Mouse (Mus musculus) ZHBTc4 (cell line): ENCODE results near the gene Rgl2.
"Not testable (repeated sequence)": the region's sequence is repeated elsewhere in the genome, so short reads cannot be mapped to it uniquely, and the experiment has no call there.

ENCODE experiments used
- DNase-seq: peaks from one replicate; pipeline ENCODE4 v3.0.0-alpha.2; 2011; ENCODE audit warnings: low read depth, low spot score

Rgl2 gene

GRCm38 (mm10) chr17:33929371-33930279, at the start of gene Rgl2:
TSS of gene Rgl2 (plus strand) at chr17:33929543.
- DNase-seq: peak; percentile 98

- DNase-seq: not testable (repeated sequence)
Measured at GRCm38 (mm10) chr17:33884320-33884719, 45.0 kb upstream of the Rgl2 start.

GRCm38 (mm10) chr17:33887802-33888201, 41.5 kb upstream of the Rgl2 start:
- not testable (repeated sequence) for DNase-seq

GRCm38 (mm10) chr17:33888230-33888629, 41.1 kb upstream of the Rgl2 start:
- not testable (repeated sequence) for DNase-seq

GRCm38 (mm10) chr17:33889941-33890532, 39.3 kb upstream of the Rgl2 start:
- not testable (repeated sequence) for DNase-seq

GRCm38 (mm10) chr17:33890533-33891059, 38.7 kb upstream of the Rgl2 start, which contains the start of gene Kifc1:
TSS of gene Kifc1 (minus strand) at chr17:33890661.
- DNase-seq: peak; percentile 100

GRCm38 (mm10) chr17:33891357-33891756, 38.0 kb upstream of the Rgl2 start:
- no peak for DNase-seq

GRCm38 (mm10) chr17:33891892-33892291, 37.5 kb upstream of the Rgl2 start:
- DNase-seq: not testable (repeated sequence)

GRCm38 (mm10) chr17:33892429-33892828, 36.9 kb upstream of the Rgl2 start:
- peak; percentile 93 for DNase-seq

GRCm38 (mm10) chr17:33893011-33893410, 36.3 kb upstream of the Rgl2 start:
- DNase-seq: peak; percentile 59

- peak; percentile 90 for DNase-seq
Measured at GRCm38 (mm10) chr17:33897114-33897794, 32.1 kb upstream of the Rgl2 start.

- DNase-seq: not testable (repeated sequence)
Measured at GRCm38 (mm10) chr17:33898193-33898592, 31.1 kb upstream of the Rgl2 start.

GRCm38 (mm10) chr17:33899642-33900041, 29.7 kb upstream of the Rgl2 start:
- DNase-seq: peak; percentile 55

GRCm38 (mm10) chr17:33900281-33900988, 28.9 kb upstream of the Rgl2 start:
- DNase-seq: no peak

- DNase-seq: peak; percentile 85
Measured at GRCm38 (mm10) chr17:33900989-33901314, 28.4 kb upstream of the Rgl2 start.

GRCm38 (mm10) chr17:33901653-33902052, 27.7 kb upstream of the Rgl2 start:
- peak; percentile 53 for DNase-seq

GRCm38 (mm10) chr17:33902079-33902478, 27.3 kb upstream of the Rgl2 start:
- no peak for DNase-seq

GRCm38 (mm10) chr17:33902491-33902890, 26.9 kb upstream of the Rgl2 start:
- no peak for DNase-seq

- peak; percentile 67 for DNase-seq
Measured at GRCm38 (mm10) chr17:33903911-33904651, 25.3 kb upstream of the Rgl2 start.

GRCm38 (mm10) chr17:33904835-33905234, 24.5 kb upstream of the Rgl2 start, which contains the start of gene Platr17:
TSS of gene Platr17 (plus strand) at chr17:33905135.
- DNase-seq: not testable (repeated sequence)
